Mouse (Mus musculus): ENCODE measurements around the gene 4933424G06Rik. TPM values are rescaled to one million over a fixed set of nuclear protein-coding genes. Genes with fewer than 3 reads are reported as not detected.
A peak's percentile ranks its signal among the peaks of the same experiment; 100 is the strongest.

Gene 4933424G06Rik
- polyA plus RNA-seq, 1 experiment, result not detected

DNA sequence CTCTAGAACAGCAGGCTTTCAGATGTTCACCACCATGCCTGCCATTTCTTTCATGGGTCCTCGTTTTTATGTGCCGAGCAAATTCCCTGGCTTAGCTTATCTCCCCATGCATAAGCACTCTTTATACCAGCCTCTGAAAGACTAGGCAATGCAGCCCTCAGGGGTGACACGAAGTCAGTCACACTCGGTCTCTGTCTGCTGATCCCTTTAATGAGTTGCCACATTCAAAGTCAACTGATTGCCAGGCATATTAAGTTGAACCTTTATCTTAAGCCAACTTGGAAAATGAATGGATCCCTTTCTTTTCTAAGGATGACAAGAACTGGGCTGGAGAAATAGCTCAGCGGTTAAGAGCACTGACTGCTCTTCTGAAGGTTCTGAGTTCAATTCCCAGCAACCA is 29.3 kb downstream of the 4933424G06Rik start:
- 74% methylated on average over 5 of the region's 5 CpGs for WGBS
- H3K27me3 ChIP-seq (replicated peaks; ENCODE audit: control insufficient read depth, insufficient read depth, low read length), result no peaks in the 10 kb centered on the region
- TF ChIP-seq POLR2A (IDR thresholded peaks at IDR 0.05; ENCODE audit: low read depth, low read length) (no peak), CTCF (conservative IDR thresholded peaks at IDR 0.05; ENCODE audit: insufficient read depth, insufficient read length, low read depth, low read length) (no peak)
- H3K4me1 ChIP-seq (ENCODE audit: control insufficient read depth, insufficient read depth, low read length), result no peaks in the 10 kb centered on the region
- H3K4me3 ChIP-seq (ENCODE audit: insufficient read depth, low read depth, low read length), result no peak overlapping the region
- H3K27ac ChIP-seq (ENCODE audit: insufficient read depth, low read depth, low read length), result no peak overlapping the region
- no peaks in the 10 kb centered on the region for H3K36me3 ChIP-seq (ENCODE audit: control insufficient read depth, insufficient read depth, low read length)
- DNase-seq, result no peak

DNA sequence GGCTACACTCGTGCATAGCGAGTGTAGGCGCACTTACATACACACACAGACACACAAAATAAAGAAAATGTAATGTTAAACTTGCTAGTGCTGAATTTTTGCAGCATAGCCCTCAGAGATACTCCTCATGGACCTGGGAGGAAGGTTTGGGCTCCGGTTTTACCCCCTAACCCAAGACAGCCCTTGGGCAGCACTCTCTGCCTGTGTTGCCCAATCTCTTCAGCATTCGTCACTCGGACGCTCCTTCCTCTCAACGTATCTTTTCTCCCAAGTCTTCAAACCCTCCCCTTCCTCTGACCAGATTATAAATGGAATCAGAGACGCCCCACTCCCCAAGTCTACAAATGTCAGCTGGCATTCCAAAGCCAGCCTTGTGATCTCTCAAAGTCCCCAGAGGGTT is 33.1 kb downstream of the 4933424G06Rik start:
- Histone ChIP-seq H3K36me3 (ENCODE audit: control insufficient read depth, insufficient read depth, low read length) (no peaks in the 10 kb centered on the region), H3K4me3 (ENCODE audit: insufficient read depth, low read depth, low read length) (no peak overlapping the region), H3K27ac (ENCODE audit: insufficient read depth, low read depth, low read length) (no peak overlapping the region), H3K4me1 (ENCODE audit: control insufficient read depth, insufficient read depth, low read length) (no peaks in the 10 kb centered on the region), H3K27me3 (replicated peaks; ENCODE audit: control insufficient read depth, insufficient read depth, low read length) (no peaks in the 10 kb centered on the region)
- 79% methylated on average over 9 of the region's 9 CpGs for WGBS
- no peak for TF ChIP-seq CTCF (conservative IDR thresholded peaks at IDR 0.05; ENCODE audit: insufficient read depth, insufficient read length, low read depth, low read length)
- TF ChIP-seq POLR2A (IDR thresholded peaks at IDR 0.05; ENCODE audit: low read depth, low read length), result no peak
- DNase-seq, result no peak

DNA sequence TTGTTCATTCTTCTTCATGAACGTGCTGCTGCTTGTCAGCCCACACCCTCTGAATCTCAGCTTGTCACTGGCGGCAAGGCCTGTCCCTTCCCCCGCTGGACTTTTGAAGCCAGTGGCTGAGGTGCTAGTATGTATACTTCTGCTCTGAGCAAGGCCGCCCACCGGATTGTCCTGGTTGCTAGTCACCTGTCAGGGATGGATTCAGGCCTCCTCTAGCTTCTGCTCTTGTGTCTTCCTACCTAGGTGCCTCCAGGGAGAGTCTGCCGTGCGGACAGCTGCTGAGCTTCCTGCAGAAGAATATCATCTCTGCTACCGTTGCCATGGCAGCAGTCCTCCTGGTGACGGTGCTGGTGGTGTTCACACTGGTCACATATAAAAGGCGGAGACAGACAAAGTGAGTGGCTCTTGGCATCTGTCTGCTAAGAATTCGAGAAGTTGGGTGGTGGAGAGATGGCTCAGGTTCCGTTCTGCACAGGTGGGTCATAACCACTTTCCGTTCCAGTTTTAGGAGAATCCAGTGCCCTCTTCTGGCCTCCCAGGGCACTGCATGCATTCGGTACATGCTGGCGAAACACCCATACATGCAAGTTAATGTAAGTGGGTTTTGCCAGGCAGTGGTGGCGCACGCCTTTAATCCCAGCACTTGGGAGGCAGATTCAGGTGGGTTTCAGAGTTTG is 34.5 kb downstream of the 4933424G06Rik start:
- H3K27me3 ChIP-seq (replicated peaks; ENCODE audit: control insufficient read depth, insufficient read depth, low read length), result no peaks in the 10 kb centered on the region
- TF ChIP-seq POLR2A (IDR thresholded peaks at IDR 0.05; ENCODE audit: low read depth, low read length) (no peak), CTCF (conservative IDR thresholded peaks at IDR 0.05; ENCODE audit: insufficient read depth, insufficient read length, low read depth, low read length) (peak; percentile 81)
- H3K36me3 ChIP-seq (ENCODE audit: control insufficient read depth, insufficient read depth, low read length), result no peaks in the 10 kb centered on the region
- no peaks in the 10 kb centered on the region for H3K4me1 ChIP-seq (ENCODE audit: control insufficient read depth, insufficient read depth, low read length)
- no peak overlapping the region for H3K27ac ChIP-seq (ENCODE audit: insufficient read depth, low read depth, low read length)
- WGBS, result 21% methylated on average over 17 of the region's 17 CpGs
- peak; percentile 71 for DNase-seq
- no peak overlapping the region for H3K4me3 ChIP-seq (ENCODE audit: insufficient read depth, low read depth, low read length)

DNA sequence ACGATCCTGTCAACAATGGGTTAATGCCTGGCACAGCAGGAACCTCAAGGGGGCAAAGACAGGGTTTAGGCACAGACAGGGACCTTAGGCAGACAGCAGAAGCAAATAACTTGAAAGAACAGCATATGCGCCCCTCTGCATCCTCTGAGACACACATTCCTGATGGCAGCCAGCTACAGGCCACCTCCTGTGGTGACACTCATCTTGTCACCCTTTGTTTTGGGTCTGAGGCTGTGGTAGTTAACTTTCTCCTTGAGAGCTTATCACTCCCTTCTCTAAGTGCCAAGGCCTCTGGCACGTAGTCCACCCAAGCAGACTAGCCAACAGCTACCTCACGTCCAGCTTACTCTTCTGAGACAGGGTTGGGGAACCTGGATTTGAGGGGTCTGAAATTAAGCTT is 35.7 kb downstream of the 4933424G06Rik start:
- TF ChIP-seq POLR2A (IDR thresholded peaks at IDR 0.05; ENCODE audit: low read depth, low read length) (no peak), CTCF (conservative IDR thresholded peaks at IDR 0.05; ENCODE audit: insufficient read depth, insufficient read length, low read depth, low read length) (no peak)
- 84% methylated on average over 4 of the region's 4 CpGs for WGBS
- H3K4me1 ChIP-seq (ENCODE audit: control insufficient read depth, insufficient read depth, low read length), result no peaks in the 10 kb centered on the region
- DNase-seq, result no peak
- no peaks in the 10 kb centered on the region for H3K27me3 ChIP-seq (replicated peaks; ENCODE audit: control insufficient read depth, insufficient read depth, low read length)
- no peaks in the 10 kb centered on the region for H3K36me3 ChIP-seq (ENCODE audit: control insufficient read depth, insufficient read depth, low read length)
- no peak overlapping the region for H3K4me3 ChIP-seq (ENCODE audit: insufficient read depth, low read depth, low read length)
- no peak overlapping the region for H3K27ac ChIP-seq (ENCODE audit: insufficient read depth, low read depth, low read length)

DNA sequence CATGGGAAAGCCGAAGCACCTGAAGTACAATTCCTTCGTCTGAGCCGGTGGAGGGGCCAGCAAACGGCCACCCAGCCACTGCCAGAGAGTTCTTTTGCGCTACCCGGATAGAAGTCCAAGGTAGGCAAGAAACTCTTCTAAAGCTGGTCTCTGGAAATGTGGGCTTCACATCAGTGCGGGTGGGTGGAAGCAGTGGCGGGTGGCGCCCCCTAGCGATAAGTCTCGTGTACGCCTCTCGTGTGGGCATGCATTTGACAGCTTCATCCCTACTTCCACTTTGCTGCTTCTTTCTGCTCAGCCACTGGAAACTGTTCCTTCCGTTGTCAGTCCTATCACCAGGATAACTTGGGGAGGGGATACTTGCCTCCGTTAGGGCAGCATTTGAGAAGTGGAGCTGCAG is 36.5 kb downstream of the 4933424G06Rik start:
- Histone ChIP-seq H3K4me1 (ENCODE audit: control insufficient read depth, insufficient read depth, low read length) (no peaks in the 10 kb centered on the region), H3K27me3 (replicated peaks; ENCODE audit: control insufficient read depth, insufficient read depth, low read length) (no peaks in the 10 kb centered on the region), H3K36me3 (ENCODE audit: control insufficient read depth, insufficient read depth, low read length) (no peaks in the 10 kb centered on the region), H3K4me3 (ENCODE audit: insufficient read depth, low read depth, low read length) (no peak overlapping the region), H3K27ac (ENCODE audit: insufficient read depth, low read depth, low read length) (no peak overlapping the region)
- no peak for TF ChIP-seq POLR2A (IDR thresholded peaks at IDR 0.05; ENCODE audit: low read depth, low read length)
- peak; percentile 54 for TF ChIP-seq CTCF (conservative IDR thresholded peaks at IDR 0.05; ENCODE audit: insufficient read depth, insufficient read length, low read depth, low read length)
- DNase-seq, result no peak
- WGBS, result 50% methylated on average over 15 of the region's 15 CpGs

DNA sequence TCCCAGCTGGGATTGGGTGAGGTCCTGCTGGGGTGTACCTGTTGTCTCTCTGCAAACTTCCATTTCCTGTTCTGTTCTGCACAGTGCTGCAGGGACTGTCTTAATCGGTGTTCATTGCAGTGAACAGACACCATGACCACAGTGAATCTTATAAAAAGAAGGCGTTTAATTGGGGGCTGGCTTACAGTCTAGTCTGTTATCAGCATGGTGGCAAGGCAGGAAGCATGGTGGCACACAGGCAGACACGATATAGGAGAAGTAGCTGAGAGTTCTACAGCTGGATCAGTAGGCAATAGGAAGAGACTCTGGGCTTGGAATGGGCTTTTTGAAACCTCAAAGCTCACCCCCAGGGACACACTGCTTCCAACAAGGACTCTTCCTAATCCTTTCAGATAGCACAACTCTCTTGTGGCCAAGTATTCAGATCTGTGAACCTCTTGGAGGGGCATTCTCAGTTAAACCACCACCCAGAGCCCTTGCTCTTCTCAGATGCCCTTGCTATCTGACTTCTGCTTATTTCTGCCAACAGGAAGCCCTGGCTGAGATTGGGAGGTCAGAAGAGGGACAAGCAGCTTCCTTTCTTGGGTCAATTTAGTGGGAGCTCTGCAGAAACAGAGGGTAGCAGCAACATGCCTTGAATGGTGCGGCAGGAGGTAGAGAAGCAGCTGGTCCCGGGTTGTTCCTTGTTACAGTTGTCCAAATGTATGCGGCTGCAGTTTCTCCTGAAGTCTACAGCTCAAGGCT is 44.2 kb downstream of the 4933424G06Rik start:
- no peak for TF ChIP-seq POLR2A (IDR thresholded peaks at IDR 0.05; ENCODE audit: low read depth, low read length)
- no peak for TF ChIP-seq CTCF (conservative IDR thresholded peaks at IDR 0.05; ENCODE audit: insufficient read depth, insufficient read length, low read depth, low read length)
- Histone ChIP-seq H3K4me1 (ENCODE audit: control insufficient read depth, insufficient read depth, low read length) (no peaks in the 10 kb centered on the region), H3K27me3 (replicated peaks; ENCODE audit: control insufficient read depth, insufficient read depth, low read length) (no peaks in the 10 kb centered on the region), H3K27ac (ENCODE audit: insufficient read depth, low read depth, low read length) (no peak overlapping the region), H3K4me3 (ENCODE audit: insufficient read depth, low read depth, low read length) (no peak overlapping the region), H3K36me3 (ENCODE audit: control insufficient read depth, insufficient read depth, low read length) (no peaks in the 10 kb centered on the region)
- WGBS, result 62% methylated on average over 6 of the region's 6 CpGs
- no peak for DNase-seq

DNA sequence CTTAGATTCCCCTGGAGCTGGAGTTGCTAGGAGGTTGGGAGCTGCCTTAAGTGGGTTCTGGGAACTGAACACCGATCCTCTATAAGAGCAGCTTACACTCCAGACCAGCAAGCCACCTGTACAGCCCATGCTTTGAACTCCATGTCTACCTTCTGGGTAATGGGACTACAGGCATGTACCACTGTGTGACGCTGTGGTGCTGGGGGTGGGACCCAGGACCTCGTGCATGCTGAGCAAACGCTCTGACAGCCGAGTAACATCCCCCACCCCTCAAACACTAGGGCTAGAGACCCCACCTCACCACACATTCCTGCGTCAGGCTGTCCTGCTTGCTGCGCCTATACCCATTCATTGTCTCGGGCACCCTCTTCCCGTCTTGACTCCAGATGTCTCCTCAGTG is 48.6 kb downstream of the 4933424G06Rik start:
- DNase-seq, result no peak
- H3K4me3 ChIP-seq (ENCODE audit: insufficient read depth, low read depth, low read length), result no peak overlapping the region
- H3K27me3 ChIP-seq (replicated peaks; ENCODE audit: control insufficient read depth, insufficient read depth, low read length), result no peaks in the 10 kb centered on the region
- no peaks in the 10 kb centered on the region for H3K4me1 ChIP-seq (ENCODE audit: control insufficient read depth, insufficient read depth, low read length)
- WGBS, result 91% methylated on average over 9 of the region's 9 CpGs
- no peaks in the 10 kb centered on the region for H3K36me3 ChIP-seq (ENCODE audit: control insufficient read depth, insufficient read depth, low read length)
- TF ChIP-seq POLR2A (IDR thresholded peaks at IDR 0.05; ENCODE audit: low read depth, low read length) (no peak), CTCF (conservative IDR thresholded peaks at IDR 0.05; ENCODE audit: insufficient read depth, insufficient read length, low read depth, low read length) (no peak)
- H3K27ac ChIP-seq (ENCODE audit: insufficient read depth, low read depth, low read length), result no peak overlapping the region
